In genomic region chr4:57120563-57120962, GRCm38 (mm10) we compare ENCODE assay signal across 9 mouse cellular contexts. TPM values are rescaled to one million over a fixed set of nuclear protein-coding genes. Genes with fewer than 3 reads are reported as not detected.
A peak's percentile ranks its signal among the peaks of the same experiment; 100 is the strongest.
DNase-seq lines count a peak whose midpoint lies in the region; ATAC-seq lines count a peak whose summit lies in the region.
"Had no signal": no experiment of that assay in that cellular context is flagged by ENCODE, and none has a peak within 500 bp of the region (broad histone marks: within the 10 kb centered on the region; RNA-seq: fewer than 3 reads in every experiment).

No protein-coding gene starts in this region.

- no peaks in the 10 kb centered on the region for H3K9me3 ChIP-seq in hindbrain, embryonic 13.5 days
- H3K9me3 ChIP-seq: heart, embryonic 13.5 days had no signal

- no peak overlapping the region for H3K4me2 ChIP-seq in hindbrain, embryonic 13.5 days
- H3K4me2 ChIP-seq: heart, embryonic 13.5 days had no signal

- peak; percentile 47 for DNase-seq in kidney, adult 18-20 months
- DNase-seq in kidney, adult 11 months, result no peak
- peak; percentile 86 for DNase-seq in ZHBTc4 (ENCODE audit: low read depth, low spot score)
- peak; percentile 68 for DNase-seq in lung, postnatal 36 days
- no peak for DNase-seq in right cerebral cortex, postnatal 4 days
- no peak for DNase-seq in spleen, adult 18-20 months
- DNase-seq in cerebellum, postnatal 14 days, result no peak

- no peaks in the 10 kb centered on the region for H3K36me3 ChIP-seq in hindbrain, embryonic 13.5 days
- H3K36me3 ChIP-seq: heart, embryonic 13.5 days had no signal

- no peak overlapping the region for H3K9ac ChIP-seq in hindbrain, embryonic 13.5 days
- H3K9ac ChIP-seq: heart, embryonic 13.5 days had no signal

- H3K27me3 ChIP-seq in hindbrain, embryonic 13.5 days, result no peaks in the 10 kb centered on the region

- 0 out of 2 replicates have a peak, but pooled peaks have one; percentile 36 for ATAC-seq in hindbrain, embryonic 13.5 days (ENCODE audit: low FRiP score)

- 41% methylated on average over 2 of the region's 2 CpGs for WGBS in hindbrain, embryonic 13.5 days

- peaks cover 11% of the 10 kb centered on the region for H3K4me1 ChIP-seq in hindbrain, embryonic 13.5 days (replicated peaks)

- no peak overlapping the region for H3K4me3 ChIP-seq in hindbrain, embryonic 13.5 days
- H3K4me3 ChIP-seq: heart, embryonic 13.5 days had no signal

- H3K27ac ChIP-seq in hindbrain, embryonic 13.5 days, result no peak overlapping the region
- H3K27ac ChIP-seq: heart, embryonic 13.5 days had no signal

RNA-seq across cellular contexts. Expression of gene Epb41l4b, which starts 22.7 kb away (rescaled TPM):
- 1.7 and 2.1 TPM in 2 replicates for polyA plus RNA-seq in hindbrain, embryonic 13.5 days (2015; fragmentation: Nextera tagmentation; extraction: Ambion mirVana)

Comparison
In these comparisons a context has a peak if more than half of its experiments do, and no peak if none do; other contexts are left out.
1. DNase-seq: peak in kidney, adult 18-20 months (single experiment), ZHBTc4 (single experiment) and lung, postnatal 36 days (single experiment); none in kidney, adult 11 months (single experiment), right cerebral cortex, postnatal 4 days (single experiment), spleen, adult 18-20 months (0 of 2) and cerebellum, postnatal 14 days (0 of 2).